Mouse (Mus musculus) heart, postnatal 36 days (tissue): ENCODE data around the gene Smad6. TPM values are rescaled to one million over a fixed set of nuclear protein-coding genes. Genes with fewer than 3 reads are reported as not detected.

Experiments
- DNase-seq, 2 experiments: peaks; one replicate each; pipeline ENCODE4 v3.0.0; 2021 to 2022
- intact Hi-C: fragments of 180-260 bp; cut with DNase I; formaldehyde crosslinking; loops from one replicate; pipeline ENCODE4 v1.15.1; 2025
- total RNA-seq, 2 experiments: library from RNA; stranded (reverse); gene quantifications; 2 replicates each; pipeline ENCODE4 v1.2.3; 2021

The Smad6 gene
- total RNA-seq, 2 experiments from 2014 or later: 11.4 to 16.3 TPM

DNA sequence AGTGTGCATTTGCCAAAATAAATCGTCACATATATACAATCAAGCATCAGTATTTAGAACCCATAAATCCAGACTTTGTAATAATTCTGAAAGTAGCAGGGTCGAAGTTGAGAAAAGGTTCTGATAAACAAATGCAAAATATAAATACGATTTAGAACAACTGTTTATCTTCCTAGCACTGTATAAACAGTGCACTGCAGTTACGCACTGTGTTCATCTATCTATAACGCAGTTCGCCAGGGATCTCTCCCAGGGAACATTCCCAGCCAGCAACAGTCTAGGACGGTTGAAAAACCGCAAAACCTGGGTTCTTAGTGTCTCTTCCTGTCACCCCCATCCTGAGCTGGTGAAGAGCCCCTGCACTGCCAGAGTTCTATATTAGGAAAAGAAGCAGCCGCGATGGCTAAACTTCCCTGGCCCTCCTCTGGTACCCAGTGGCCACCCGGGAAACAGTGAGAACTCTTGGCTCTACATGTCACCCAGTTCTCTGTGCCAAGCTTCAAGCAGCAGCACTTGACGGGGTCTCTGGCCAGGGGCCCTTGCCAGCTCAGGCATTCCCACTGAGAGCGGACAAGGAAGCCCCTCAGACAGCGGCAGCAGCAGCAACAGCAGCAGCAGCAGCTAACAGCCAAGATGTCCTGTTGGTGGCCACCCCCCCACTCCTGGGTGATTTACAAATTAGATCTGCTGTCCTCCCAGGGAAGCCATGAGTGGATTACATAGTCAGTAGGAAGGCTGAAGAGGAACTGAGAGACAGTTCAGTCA, 54.3 kb downstream of the Smad6 start:
- peak in 1 of 2 experiments; percentile 42 for DNase-seq
- intact Hi-C loops: loop anchor here (2.0 kb wide), 1 partner anchor 53 kb away; no protein-coding TSS in a partner anchor

DNA sequence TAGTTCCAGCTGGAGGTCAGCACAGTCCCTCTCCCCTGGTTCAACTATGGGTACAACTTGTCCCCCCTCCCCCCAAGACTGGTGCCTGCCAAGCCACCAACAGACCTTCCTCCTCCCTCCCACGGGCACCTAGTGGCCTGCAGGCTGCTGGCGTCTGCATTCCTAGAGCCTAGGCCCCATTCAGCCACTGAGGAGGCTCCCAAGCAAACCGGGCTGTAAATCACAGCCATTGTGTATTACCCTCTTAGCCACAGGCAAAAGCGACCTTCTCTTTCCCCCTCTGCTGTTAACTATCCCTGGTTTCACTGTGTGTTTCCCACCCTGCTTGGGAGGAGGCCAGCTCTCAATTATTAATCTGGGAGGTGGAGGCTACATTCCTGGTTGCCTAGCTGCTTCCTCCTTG, 56.3 kb downstream of the Smad6 start:
- intact Hi-C loops: no loop called here
- no peak for DNase-seq

DNA sequence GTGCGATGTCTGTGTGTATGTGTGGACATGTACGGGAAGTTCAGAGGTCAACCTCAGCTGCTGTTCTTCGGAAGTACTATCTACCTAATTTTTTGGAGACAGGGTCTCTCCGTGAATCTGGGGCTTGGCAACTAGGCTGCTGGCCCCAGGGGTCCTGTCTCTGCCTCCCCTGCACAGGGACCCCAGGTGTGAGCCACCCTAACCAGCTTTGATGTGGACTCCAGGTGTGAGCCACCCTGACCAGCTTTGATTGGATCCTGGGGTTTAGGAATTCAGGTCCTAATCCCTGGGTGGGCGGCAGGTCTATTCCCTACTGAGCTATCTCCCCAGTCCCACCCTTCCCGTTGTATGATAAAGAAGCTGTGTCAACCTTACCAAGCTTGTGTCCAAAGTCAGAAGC, 60.0 kb downstream of the Smad6 start:
- DNase-seq: no peak
- intact Hi-C loops: no loop called here

GRCm38 (mm10) chr9:63960829-63961185, 61.1 kb downstream of the Smad6 start:
- no peak for DNase-seq
- intact Hi-C loops: no loop called here

- no peak for DNase-seq
- intact Hi-C loops: loop anchor here (1.0 to 5.0 kb wide), 2 partner anchors 43 to 62 kb away; partner anchors contain the start of gene Smad6
Measured at GRCm38 (mm10) chr9:63959933-63960828, 61.7 kb downstream of the Smad6 start.

DNA sequence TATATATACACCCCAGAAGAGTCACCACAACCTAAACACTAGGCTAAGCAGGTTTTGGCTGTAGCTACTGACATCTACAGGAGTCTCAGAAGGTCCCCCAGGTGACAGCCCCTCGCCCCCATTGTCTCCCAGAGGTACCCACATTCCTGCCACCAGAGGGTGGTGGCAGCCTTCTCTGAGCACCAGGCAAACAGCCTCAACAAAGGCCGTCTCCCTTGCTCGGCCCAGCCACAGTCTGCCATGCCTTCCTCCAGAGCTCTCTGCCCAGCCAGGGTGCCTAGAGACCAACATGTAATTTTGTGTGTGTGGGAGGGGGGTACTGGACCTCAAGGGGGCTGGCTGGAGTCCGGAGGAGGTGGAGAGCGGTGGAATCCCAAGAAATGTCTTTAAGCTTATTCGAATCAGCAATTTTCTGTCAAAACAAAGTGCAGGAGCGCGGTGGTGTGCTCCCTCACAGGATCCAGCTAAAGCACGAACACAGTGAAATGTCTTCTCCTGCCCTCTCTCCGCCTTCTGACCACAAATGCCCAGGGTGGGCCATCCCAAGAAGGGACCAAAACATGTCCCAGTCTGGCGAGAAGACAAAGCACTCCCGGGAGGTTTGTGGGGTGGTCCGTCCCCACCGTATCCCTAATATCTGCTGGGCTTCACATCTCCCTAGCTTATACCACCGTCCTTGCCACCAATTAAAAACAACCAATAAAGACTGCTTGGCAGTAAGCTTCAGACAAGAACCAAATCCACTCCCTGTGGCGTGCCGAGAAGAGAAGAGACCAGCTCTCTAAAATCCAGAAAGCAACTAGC, 62.5 kb downstream of the Smad6 start:
- intact Hi-C loops: loop anchor here (1.0 to 5.0 kb wide), 2 partner anchors 42 to 63 kb away; partner anchors contain the start of gene Smad6
- DNase-seq: peak; percentile 65 to 68

- DNase-seq: peak; percentile 62 to 74
- intact Hi-C loops: loop anchor here (1.0 to 5.0 kb wide), 2 partner anchors 41 to 64 kb away; partner anchors contain the start of gene Smad6
Measured at GRCm38 (mm10) chr9:63958337-63959030, 63.4 kb downstream of the Smad6 start.

- intact Hi-C loops: loop anchor here (5.0 kb wide), 1 partner anchor 40 kb away; no protein-coding TSS in a partner anchor
- no peak for DNase-seq
Measured at GRCm38 (mm10) chr9:63957647-63958185, 64.1 kb downstream of the Smad6 start.

DNA sequence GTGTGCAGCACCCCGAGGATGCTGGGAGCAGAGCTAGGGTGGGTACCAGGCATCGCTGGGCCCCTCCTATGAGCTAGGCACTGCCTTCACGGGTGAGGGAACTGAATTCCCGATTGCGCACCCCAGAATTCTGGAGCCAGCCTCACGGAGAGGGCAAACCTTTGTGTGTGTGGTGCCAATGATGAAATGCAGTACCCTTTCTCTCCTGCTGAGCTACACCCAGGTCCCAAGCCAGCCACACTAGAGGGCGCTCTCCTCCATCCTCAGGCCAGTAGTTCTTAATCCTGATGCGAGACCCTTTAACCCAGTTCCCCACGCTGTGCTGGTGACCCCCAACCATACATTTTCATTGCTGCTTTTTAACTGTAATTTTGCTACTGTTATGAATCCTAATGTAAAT, 65.8 kb downstream of the Smad6 start:
- intact Hi-C loops: loop anchor here (1.0 to 5.0 kb wide), 3 partner anchors 39 to 144 kb away; no protein-coding TSS in a partner anchor
- peak; percentile 78 to 84 for DNase-seq

DNA sequence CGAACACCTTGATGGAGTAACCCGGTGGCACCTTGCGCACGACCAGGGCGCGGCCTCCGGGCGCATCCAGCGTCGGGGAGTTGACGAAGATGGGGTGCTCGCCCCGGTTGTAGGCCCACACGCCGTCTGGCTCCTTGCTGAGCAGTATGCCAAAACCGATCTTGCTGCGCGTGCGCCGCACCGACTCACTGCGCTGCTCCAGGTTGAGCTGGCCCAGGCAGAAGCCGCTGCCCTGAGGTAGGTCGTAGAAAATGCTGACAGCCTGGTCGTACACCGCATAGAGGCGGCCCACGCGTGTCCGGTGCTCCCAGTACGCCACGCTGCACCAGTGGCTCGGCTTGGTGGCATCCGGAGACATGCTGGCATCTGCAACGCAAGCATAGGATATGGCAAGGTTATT, 68.2 kb downstream of the Smad6 start:
- no peak for DNase-seq
- intact Hi-C loops: no loop called here

- intact Hi-C loops: no loop called here
- no peak for DNase-seq
Measured at GRCm38 (mm10) chr9:63952591-63952990, 69.3 kb downstream of the Smad6 start.

DNA sequence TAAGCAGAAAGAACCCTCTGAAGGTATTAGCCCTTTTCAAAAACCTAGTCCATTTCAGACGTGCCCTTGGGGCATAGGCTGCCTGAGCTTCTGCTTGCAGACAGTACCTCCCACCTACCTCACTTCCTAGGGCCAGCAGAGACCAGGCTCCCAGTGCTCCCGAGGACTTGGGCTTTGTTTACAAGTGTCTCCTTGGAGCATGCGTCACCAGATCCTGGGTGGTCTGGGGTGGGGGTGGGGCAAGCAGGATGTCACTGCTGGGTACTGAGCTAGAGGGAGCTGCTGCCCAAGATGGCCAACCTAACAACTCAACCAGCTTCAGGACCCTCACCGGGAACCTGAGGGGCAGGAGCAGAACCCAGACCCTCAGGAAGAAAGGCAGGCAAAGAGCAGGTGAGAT, 71.5 kb downstream of the Smad6 start:
- intact Hi-C loops: no loop called here
- DNase-seq: no peak

DNA sequence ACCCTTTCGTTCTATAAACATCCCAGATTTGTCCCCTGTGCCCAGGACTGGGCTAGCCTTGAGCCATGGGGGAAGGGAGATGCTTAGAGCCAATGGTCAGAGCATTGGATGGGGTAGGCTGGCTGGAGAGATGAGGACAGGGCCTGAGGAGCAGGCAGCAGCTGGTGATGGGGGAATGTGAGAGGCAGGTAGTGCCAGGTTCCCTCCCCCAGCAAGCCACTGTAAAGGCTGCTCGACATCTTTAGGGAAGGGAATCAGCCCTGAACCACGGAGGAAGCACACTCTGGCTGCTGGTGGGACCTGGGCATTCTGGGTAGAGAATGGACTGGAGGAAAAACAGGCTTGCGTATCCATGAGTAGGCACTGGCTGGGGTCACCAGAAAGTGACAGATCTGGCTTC, 72.5 kb downstream of the Smad6 start:
- no peak for DNase-seq
- intact Hi-C loops: no loop called here

GRCm38 (mm10) chr9:63942608-63942982, 79.3 kb downstream of the Smad6 start:
- DNase-seq: no peak
- intact Hi-C loops: no loop called here

DNA sequence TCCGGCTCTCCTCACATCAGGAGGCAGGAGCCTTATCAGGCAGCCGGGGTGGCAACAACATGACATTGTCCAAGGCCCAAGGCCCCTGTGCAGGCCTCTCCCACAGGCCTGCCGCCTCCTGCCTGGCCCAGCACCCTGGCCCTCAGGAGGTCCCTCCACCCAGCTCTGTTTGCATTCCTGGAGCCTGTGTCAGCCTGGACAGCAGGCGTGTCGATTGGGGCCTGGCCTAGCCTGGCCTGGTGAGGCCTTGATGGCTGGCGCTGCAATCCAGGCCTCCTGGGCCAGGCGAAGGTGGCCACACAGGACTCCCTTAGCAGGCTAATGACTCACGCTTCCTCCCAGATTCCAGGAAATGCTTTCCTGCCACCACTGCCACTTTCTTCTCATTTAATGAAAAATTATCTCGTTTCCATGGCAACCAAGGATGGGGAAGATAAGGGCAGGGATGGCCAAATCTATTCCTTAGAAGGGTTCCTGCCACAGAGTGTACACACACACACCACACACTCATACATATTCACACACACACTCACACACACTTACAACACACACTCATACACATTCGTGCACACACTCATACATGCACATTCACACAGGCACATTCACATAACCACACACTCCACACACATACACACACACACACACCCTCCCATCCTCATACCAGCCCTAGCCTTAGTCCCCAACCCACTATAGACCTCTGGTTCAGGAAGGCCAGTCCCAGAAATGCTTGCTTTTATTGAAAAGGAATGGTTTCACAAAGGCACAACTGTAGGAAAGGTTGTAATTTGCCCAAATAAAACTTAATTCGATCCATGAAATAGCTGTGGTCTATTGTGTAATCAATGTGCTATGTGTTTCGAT, 79.9 kb downstream of the Smad6 start:
- intact Hi-C loops: no loop called here

DNA sequence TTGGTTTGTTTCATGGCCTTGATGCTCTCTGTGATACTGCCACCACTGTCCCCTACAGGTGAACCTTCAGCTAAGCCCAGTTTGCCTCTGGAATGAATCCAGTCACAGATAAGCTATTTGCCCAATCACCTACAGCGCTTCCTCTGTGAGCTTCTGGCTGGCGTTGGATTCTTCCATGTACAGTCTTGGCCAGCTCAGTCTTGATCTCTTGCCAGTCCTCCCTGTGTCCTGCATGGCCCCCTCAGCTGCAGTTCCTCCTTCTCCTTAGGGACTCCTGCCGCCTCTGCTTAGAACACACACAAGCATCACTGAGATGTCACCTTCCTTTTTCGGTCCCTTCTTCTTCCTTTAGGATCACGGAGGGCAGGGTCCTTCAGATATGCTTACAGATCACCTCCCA, 85.6 kb downstream of the Smad6 start:
- intact Hi-C loops: no loop called here
- no peak for DNase-seq

More for the DNA sequence above, 79.9 kb downstream of the Smad6 start:
- DNase-seq: peak in 1 of 2 experiments; percentile 37

- intact Hi-C loops: no loop called here
- no peak for DNase-seq
Measured at GRCm38 (mm10) chr9:63933068-63933467, 88.8 kb downstream of the Smad6 start.

GRCm38 (mm10) chr9:63927340-63928049, 94.4 kb downstream of the Smad6 start:
- intact Hi-C loops: no loop called here
- DNase-seq: peak; percentile 60 to 65
